Mouse (Mus musculus): ENCODE measurements around the gene Lyrm1. TPM values are rescaled to one million over a fixed set of nuclear protein-coding genes. Genes with fewer than 3 reads are reported as not detected.

Gene Lyrm1
- polyA plus RNA-seq, 1 experiment from 2014 or later = 3.8 TPM

DNA sequence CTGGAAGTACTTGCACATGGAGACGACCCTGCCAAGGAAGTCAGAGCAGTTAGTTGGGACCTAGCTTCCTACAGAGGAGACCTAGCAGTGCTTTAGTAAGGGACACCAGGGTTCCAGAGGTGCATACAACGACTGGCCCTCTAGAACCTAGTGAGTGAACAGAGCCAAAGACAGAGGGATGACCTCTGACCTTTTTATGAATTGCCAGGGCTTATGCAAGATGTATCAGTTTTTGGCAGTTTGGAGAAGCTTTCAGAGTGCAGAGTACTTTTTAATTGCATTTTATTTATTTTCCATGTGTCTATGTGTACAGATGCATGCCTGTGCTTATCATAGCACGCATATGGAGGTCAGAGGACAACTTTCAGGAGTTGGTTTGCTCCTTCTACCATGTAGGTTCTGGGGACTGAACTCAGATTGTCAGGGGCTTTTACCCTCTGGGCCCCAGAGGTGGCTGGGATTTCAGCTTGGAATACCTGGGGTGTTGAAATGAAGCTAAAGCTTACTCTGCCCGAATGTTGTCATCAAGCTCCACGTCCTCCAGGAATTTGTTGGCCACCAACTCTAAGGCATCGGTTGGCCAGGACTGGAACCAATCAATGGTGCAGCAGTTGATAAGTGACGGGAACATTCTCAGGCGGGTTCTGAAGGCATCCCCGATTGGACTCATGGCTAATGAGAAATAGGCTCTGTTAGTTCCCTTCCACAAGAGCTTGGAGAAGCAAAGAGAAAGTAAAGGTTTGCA, 70.2 kb downstream of the Lyrm1 start:
- 69% methylated on average over 9 of the region's 9 CpGs for WGBS (ENCODE audit: insufficient replicate concordance)
- no peaks in the 10 kb centered on the region for H3K4me1 ChIP-seq (replicated peaks)

DNA sequence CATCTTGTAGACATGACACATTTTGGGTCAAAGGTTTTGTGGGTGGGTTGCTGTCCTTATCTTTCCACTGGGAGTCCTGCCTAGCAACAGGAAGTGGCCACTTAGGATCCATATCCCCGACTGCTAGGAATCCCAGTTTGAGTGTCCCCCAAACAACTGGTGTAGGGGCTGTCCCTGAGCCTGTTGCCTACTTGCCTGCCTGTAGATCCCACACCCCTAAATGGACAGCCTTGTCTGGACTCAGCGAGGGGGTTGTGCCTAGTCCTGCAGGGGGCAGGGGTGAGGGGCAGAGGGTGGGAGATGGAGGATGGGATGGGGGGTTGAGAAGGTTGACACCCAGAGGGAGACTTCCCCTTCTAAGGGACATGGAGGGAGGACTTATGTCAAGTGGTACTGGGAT, 73.7 kb downstream of the Lyrm1 start:
- Histone ChIP-seq H3K27me3 (no peaks in the 10 kb centered on the region), H3K27ac (no peak overlapping the region), H3K36me3 (no peaks in the 10 kb centered on the region), H3K9me3 (replicated peaks) (no peaks in the 10 kb centered on the region), H3K4me3 (replicated peaks) (no peak overlapping the region), H3K4me2 (no peak overlapping the region), H3K4me1 (replicated peaks) (no peaks in the 10 kb centered on the region), H3K9ac (no peak overlapping the region)
- DNase-seq (no peak), ATAC-seq (ENCODE audit: low read depth) (no peak)
- WGBS (ENCODE audit: insufficient replicate concordance) = 45% methylated on average over 2 of the region's 2 CpGs

More for the DNA sequence above, 70.2 kb downstream of the Lyrm1 start:
- Histone ChIP-seq H3K27ac (no peak overlapping the region), H3K36me3 (no peaks in the 10 kb centered on the region), H3K4me3 (replicated peaks) (no peak overlapping the region), H3K27me3 (no peaks in the 10 kb centered on the region), H3K4me2 (no peak overlapping the region), H3K9ac (no peak overlapping the region), H3K9me3 (replicated peaks) (no peaks in the 10 kb centered on the region)
- DNase-seq (no peak), ATAC-seq (ENCODE audit: low read depth) (no peak)

- H3K4me3 ChIP-seq (replicated peaks) = no peak overlapping the region
- no peak for DNase-seq
- no peaks in the 10 kb centered on the region for H3K4me1 ChIP-seq (replicated peaks)
- no peaks in the 10 kb centered on the region for H3K9me3 ChIP-seq (replicated peaks)
- 54% methylated on average over 5 of the region's 5 CpGs for WGBS (ENCODE audit: insufficient replicate concordance)
- no peak overlapping the region for H3K4me2 ChIP-seq
- no peak overlapping the region for H3K27ac ChIP-seq
- H3K27me3 ChIP-seq = no peaks in the 10 kb centered on the region
- no peak for ATAC-seq (ENCODE audit: low read depth)
- H3K36me3 ChIP-seq = no peaks in the 10 kb centered on the region
- no peak overlapping the region for H3K9ac ChIP-seq
Measured at GRCm38 (mm10) chr7:119974214-119974613, 78.6 kb downstream of the Lyrm1 start.

GRCm38 (mm10) chr7:119976256-119976655, 80.6 kb downstream of the Lyrm1 start:
- Histone ChIP-seq H3K36me3 (no peaks in the 10 kb centered on the region), H3K4me3 (replicated peaks) (no peak overlapping the region), H3K27me3 (no peaks in the 10 kb centered on the region), H3K9ac (no peak overlapping the region), H3K27ac (no peak overlapping the region), H3K4me1 (replicated peaks) (no peaks in the 10 kb centered on the region), H3K9me3 (replicated peaks) (no peaks in the 10 kb centered on the region), H3K4me2 (no peak overlapping the region)
- DNase-seq (no peak), ATAC-seq (ENCODE audit: low read depth) (no peak)
- WGBS (ENCODE audit: insufficient replicate concordance) = 44% methylated on average over 6 of the region's 6 CpGs

GRCm38 (mm10) chr7:119977574-119977973, 81.9 kb downstream of the Lyrm1 start:
- no peaks in the 10 kb centered on the region for H3K36me3 ChIP-seq
- ATAC-seq (ENCODE audit: low read depth) = no peak
- WGBS (ENCODE audit: insufficient replicate concordance) = 55% methylated on average over 7 of the region's 7 CpGs
- no peak overlapping the region for H3K4me2 ChIP-seq
- no peaks in the 10 kb centered on the region for H3K4me1 ChIP-seq (replicated peaks)
- no peak for DNase-seq
- no peaks in the 10 kb centered on the region for H3K27me3 ChIP-seq
- no peak overlapping the region for H3K27ac ChIP-seq
- no peak overlapping the region for H3K9ac ChIP-seq
- no peak overlapping the region for H3K4me3 ChIP-seq (replicated peaks)
- no peaks in the 10 kb centered on the region for H3K9me3 ChIP-seq (replicated peaks)

DNA sequence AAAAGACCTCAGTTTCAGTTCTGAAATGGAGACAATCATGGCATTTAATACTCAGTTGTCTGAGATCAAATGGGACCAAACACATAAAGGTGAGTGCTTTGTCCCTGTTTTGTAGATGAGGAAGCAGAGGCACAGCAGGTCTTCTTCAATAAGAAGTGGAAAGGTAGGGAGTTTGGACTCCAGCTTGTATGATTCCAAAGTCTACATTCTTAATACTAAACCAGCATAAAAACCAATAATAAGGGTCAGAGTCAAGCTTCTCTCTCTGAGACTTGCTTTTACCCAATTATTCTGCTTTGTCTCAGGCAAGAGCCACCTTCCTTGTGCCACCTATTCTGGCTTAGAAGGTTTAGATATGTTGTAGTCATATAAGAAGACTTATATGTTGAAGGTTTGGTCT, 82.9 kb downstream of the Lyrm1 start:
- no peaks in the 10 kb centered on the region for H3K9me3 ChIP-seq (replicated peaks)
- no peak for DNase-seq
- no peak overlapping the region for H3K27ac ChIP-seq
- no peak for ATAC-seq (ENCODE audit: low read depth)
- H3K9ac ChIP-seq = no peak overlapping the region
- no peaks in the 10 kb centered on the region for H3K4me1 ChIP-seq (replicated peaks)
- no peak overlapping the region for H3K4me2 ChIP-seq
- H3K4me3 ChIP-seq (replicated peaks) = no peak overlapping the region
- no peaks in the 10 kb centered on the region for H3K36me3 ChIP-seq
- no peaks in the 10 kb centered on the region for H3K27me3 ChIP-seq

- Histone ChIP-seq H3K9me3 (replicated peaks) (no peaks in the 10 kb centered on the region), H3K4me2 (no peak overlapping the region), H3K4me1 (replicated peaks) (no peaks in the 10 kb centered on the region), H3K27ac (no peak overlapping the region), H3K27me3 (no peaks in the 10 kb centered on the region), H3K36me3 (no peaks in the 10 kb centered on the region), H3K4me3 (replicated peaks) (no peak overlapping the region), H3K9ac (no peak overlapping the region)
- ATAC-seq (ENCODE audit: low read depth) (no peak), DNase-seq (no peak)
- WGBS (ENCODE audit: insufficient replicate concordance) = 76% methylated on average over 3 of the region's 3 CpGs
Measured at GRCm38 (mm10) chr7:119980170-119980569, 84.5 kb downstream of the Lyrm1 start.

- no peaks in the 10 kb centered on the region for H3K27me3 ChIP-seq
- H3K36me3 ChIP-seq = no peaks in the 10 kb centered on the region
- no peak overlapping the region for H3K4me2 ChIP-seq
- ATAC-seq (ENCODE audit: low read depth) (no peak), DNase-seq (no peak)
- H3K9ac ChIP-seq = no peak overlapping the region
- H3K4me3 ChIP-seq (replicated peaks) = no peak overlapping the region
- H3K9me3 ChIP-seq (replicated peaks) = no peaks in the 10 kb centered on the region
- 51% methylated on average over 3 of the region's 3 CpGs for WGBS (ENCODE audit: insufficient replicate concordance)
- no peak overlapping the region for H3K27ac ChIP-seq
- no peaks in the 10 kb centered on the region for H3K4me1 ChIP-seq (replicated peaks)
Measured at GRCm38 (mm10) chr7:119985279-119985912, 89.7 kb downstream of the Lyrm1 start.

- ATAC-seq (ENCODE audit: low read depth) (no peak), DNase-seq (no peak)
- WGBS (ENCODE audit: insufficient replicate concordance) = 61% methylated on average over 6 of the region's 6 CpGs
- no peaks in the 10 kb centered on the region for H3K36me3 ChIP-seq
- no peak overlapping the region for H3K27ac ChIP-seq
- no peaks in the 10 kb centered on the region for H3K4me1 ChIP-seq (replicated peaks)
- H3K9me3 ChIP-seq (replicated peaks) = no peaks in the 10 kb centered on the region
- H3K27me3 ChIP-seq = no peaks in the 10 kb centered on the region
- H3K9ac ChIP-seq = no peak overlapping the region
- H3K4me3 ChIP-seq (replicated peaks) = no peak overlapping the region
- no peak overlapping the region for H3K4me2 ChIP-seq
Measured at GRCm38 (mm10) chr7:119997066-119997465, 101.4 kb downstream of the Lyrm1 start.

Other genes starting within 250 kb of the Lyrm1 start
- not detected in 2 replicates for gene Acsm4, start 205.8 kb upstream of the Lyrm1 start, polyA plus RNA-seq (2015; fragmentation: Nextera tagmentation; extraction: Ambion mirVana)
- 35.7 and 40.8 TPM in 2 replicates for gene Thumpd1, start 175.1 kb upstream of the Lyrm1 start, polyA plus RNA-seq (2015; fragmentation: Nextera tagmentation; extraction: Ambion mirVana)
- 0.93 and 1.7 TPM in 2 replicates for gene Acsm3, start 134.9 kb upstream of the Lyrm1 start, polyA plus RNA-seq (2015; fragmentation: Nextera tagmentation; extraction: Ambion mirVana)
- gene Rexo5, start 101.9 kb upstream of the Lyrm1 start, polyA plus RNA-seq (2015; fragmentation: Nextera tagmentation; extraction: Ambion mirVana) = 10.7 and 10.8 TPM in 2 replicates
- 12.4 and 15.9 TPM in 2 replicates for gene Eri2, start 101.8 kb upstream of the Lyrm1 start, polyA plus RNA-seq (2015; fragmentation: Nextera tagmentation; extraction: Ambion mirVana)
- gene Dcun1d3, start 437 bp downstream of the Lyrm1 start, polyA plus RNA-seq (2015; fragmentation: Nextera tagmentation; extraction: Ambion mirVana) = 2.0 and 2.5 TPM in 2 replicates
- not detected in 2 replicates for gene Dnah3, start 199.4 kb downstream of the Lyrm1 start, polyA plus RNA-seq (2015; fragmentation: Nextera tagmentation; extraction: Ambion mirVana)
- 2.5 and 3.2 TPM in 2 replicates for gene Tmem159, start 206.5 kb downstream of the Lyrm1 start, polyA plus RNA-seq (2015; fragmentation: Nextera tagmentation; extraction: Ambion mirVana)
- gene Zp2, start 249.4 kb downstream of the Lyrm1 start, polyA plus RNA-seq (2015; fragmentation: Nextera tagmentation; extraction: Ambion mirVana) = not detected in 2 replicates

Data from liver, embryonic 13.5 days (tissue).